Mouse (Mus musculus): ENCODE measurements around the gene Dimt1.
A peak's percentile ranks its signal among the peaks of the same experiment; 100 is the strongest.
"Not testable (repeated sequence)": the region's sequence is repeated elsewhere in the genome, so short reads cannot be mapped to it uniquely, and the experiment has no call there.

The Dimt1 gene

GRCm38 (mm10) chr13:106946594-106947540 lies at the start of gene Dimt1:
Dimt1 (plus strand) TSS chr13:106947127.
- DNase-seq (ENCODE audit: low spot score in 2 of 2): peak; percentile 87 to 92

DNA sequence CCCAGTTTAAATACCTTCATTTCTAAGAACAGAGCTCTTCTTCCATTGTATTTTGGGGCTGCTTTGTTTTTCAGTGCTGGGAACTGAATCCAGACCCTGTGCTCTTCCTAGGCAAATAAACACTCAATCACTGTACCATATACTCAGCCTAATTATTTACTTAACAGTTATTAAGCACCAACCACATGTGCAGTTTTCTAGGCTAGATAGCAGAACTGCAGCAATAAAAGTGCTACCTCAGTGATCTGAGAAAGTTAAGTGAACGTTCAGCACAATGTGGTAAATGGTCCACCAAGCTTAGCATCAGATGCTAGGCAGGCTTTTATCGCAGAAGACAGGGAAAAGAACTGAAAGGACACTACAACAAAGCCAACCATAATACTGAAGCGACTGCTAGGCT lies 42.3 kb upstream of the Dimt1 start:
- DNase-seq (ENCODE audit: low spot score in 2 of 2): no peak

DNA sequence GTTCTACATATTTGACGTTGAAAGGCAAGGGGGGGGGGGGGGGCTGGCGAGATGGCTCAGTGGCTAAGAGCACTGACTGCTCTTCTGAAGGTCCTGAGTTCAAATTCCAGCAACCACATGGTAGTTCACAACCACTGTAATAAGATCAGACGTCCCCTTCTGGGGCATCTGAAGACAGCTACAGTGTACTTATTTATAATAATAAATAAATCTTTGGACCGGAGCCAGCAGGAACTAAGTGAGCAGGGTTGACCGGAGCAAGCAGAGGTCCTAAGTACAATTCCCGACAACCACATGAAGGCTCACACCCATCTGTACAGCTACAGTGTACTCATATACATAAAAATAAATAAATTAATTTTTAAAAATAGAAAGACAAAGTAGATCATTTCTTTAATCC lies 41.8 kb upstream of the Dimt1 start:
- DNase-seq (ENCODE audit: low spot score in 2 of 2): not testable (repeated sequence)

- no peak for DNase-seq (ENCODE audit: low spot score in 2 of 2)
Measured at GRCm38 (mm10) chr13:106907273-106907672, 39.7 kb upstream of the Dimt1 start.

- no peak for DNase-seq (ENCODE audit: low spot score in 2 of 2)
Measured at GRCm38 (mm10) chr13:106910096-106910495, 36.8 kb upstream of the Dimt1 start.

GRCm38 (mm10) chr13:106913125-106913736 lies 33.7 kb upstream of the Dimt1 start:
- DNase-seq (ENCODE audit: low spot score in 2 of 2): no peak

- DNase-seq (ENCODE audit: low spot score in 2 of 2): no peak
Measured at GRCm38 (mm10) chr13:106918322-106919050, 28.4 kb upstream of the Dimt1 start.

GRCm38 (mm10) chr13:106925921-106926320 lies 21.0 kb upstream of the Dimt1 start:
- not testable (repeated sequence) for DNase-seq (ENCODE audit: low spot score in 2 of 2)

- no peak for DNase-seq (ENCODE audit: low spot score in 2 of 2)
Measured at GRCm38 (mm10) chr13:106928296-106928695, 18.6 kb upstream of the Dimt1 start.

GRCm38 (mm10) chr13:106929201-106929600 lies 17.7 kb upstream of the Dimt1 start:
- no peak for DNase-seq (ENCODE audit: low spot score in 2 of 2)

DNA sequence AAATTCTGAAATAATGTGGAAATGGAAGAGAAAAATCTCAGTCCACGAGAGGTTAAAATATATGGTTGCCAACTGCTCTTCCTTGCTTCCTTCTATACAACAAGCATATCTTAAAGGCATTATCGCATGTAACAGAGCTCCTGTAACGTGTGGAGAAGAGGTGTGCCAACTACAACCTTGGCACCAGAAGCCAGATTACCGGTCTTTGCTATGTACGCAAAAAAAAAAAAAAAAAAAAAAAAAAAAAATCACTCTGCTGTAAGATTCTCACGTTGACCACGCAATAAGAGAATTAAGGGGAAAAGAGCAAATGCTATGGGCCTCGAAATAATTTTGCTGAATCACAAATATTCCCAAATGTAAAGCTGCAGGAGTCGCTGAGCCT lies 11.1 kb upstream of the Dimt1 start:
- no peak for DNase-seq (ENCODE audit: low spot score in 2 of 2)

- DNase-seq (ENCODE audit: low spot score in 2 of 2): peak; percentile 86 to 91
Measured at GRCm38 (mm10) chr13:106936256-106937137, 10.4 kb upstream of the Dimt1 start, which contains the start of gene Ipo11. Ipo11 (minus strand) TSS chr13:106936958.

- DNase-seq (ENCODE audit: low spot score in 2 of 2): no peak
Measured at GRCm38 (mm10) chr13:106937138-106937472, 9.8 kb upstream of the Dimt1 start.

DNA sequence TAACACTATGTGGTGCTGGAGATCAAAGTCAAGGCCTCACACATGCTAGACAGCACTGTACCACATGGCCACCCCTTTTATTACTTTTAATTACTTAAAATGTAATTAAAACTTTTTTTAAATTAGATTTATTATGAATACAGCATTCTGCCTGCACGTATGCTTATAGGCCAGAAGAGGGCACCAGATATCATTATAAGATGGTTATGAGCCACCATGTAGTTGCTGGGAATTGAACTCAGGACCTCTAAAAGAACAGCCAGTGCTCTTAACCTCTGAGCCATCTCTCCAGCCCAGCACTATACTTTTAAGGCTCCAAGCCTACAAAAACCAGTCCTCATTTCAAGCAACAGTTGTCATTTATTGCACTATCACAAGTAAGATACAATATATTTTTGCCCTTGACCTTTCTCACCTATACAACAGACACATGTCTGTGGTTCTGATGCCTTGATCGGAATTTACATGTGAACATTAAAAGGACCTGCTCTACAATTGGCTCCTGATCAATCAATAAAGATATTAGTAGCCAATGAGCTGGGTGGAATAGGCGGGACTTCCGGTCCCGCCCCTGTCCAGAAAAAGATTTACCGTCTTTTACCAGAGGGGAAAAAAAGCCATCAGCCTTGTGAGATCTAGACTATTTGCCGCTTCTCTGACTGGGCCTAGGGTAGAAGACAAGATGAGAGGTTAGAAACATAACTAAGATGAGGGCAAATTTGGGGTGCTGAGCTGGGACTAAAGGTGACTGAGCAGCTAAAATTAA lies 5.5 kb upstream of the Dimt1 start:
- DNase-seq (ENCODE audit: low spot score in 2 of 2): no peak

- no peak for DNase-seq (ENCODE audit: low spot score in 2 of 2)
Measured at GRCm38 (mm10) chr13:106942721-106943120, 4.2 kb upstream of the Dimt1 start.

GRCm38 (mm10) chr13:106945518-106945917 lies 1.4 kb upstream of the Dimt1 start:
- no peak for DNase-seq (ENCODE audit: low spot score in 2 of 2)

GRCm38 (mm10) chr13:106947583-106947982 lies 656 bp downstream of the Dimt1 start:
- DNase-seq (ENCODE audit: low spot score in 2 of 2): no peak

DNA sequence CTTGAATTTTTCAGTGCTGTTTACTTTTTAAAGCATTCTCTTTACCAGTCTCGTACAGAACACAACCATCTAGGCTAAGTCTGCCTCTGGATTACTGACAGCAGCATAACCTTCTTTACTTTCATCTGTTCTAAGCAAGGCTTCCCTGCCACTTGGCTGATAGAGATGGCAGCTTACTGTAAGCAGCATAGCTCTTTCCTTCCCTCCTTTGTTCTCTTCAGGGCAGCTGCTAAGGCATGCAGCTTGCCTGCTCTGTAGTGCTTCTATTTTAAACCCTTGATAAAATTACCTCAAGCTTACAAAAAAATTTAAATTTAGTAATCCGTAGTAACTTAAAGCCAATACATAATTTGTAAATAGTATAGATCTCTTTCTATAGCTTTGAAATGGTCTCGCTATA lies 8.0 kb downstream of the Dimt1 start:
- DNase-seq (ENCODE audit: low spot score in 2 of 2): no peak

DNA sequence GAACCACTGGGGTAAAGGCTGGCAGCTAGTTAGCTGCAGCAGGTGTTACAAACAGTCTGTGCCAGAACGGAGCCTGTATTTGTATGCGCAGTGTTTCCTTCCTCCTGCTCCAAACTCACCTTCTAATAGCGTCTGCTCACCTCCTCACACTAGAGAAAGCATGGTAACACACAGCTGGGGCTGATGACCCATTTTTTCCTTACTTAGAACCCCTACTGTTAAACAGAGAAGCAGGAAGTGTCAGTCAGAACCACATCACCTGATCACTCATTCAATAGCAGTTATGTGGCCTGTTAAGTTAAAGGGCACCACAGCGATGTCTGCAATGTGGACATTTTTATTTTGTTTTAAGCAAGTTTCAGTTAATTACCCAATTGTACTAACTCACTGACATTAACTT lies 10.6 kb downstream of the Dimt1 start:
- DNase-seq (ENCODE audit: low spot score in 2 of 2): no peak

DNA sequence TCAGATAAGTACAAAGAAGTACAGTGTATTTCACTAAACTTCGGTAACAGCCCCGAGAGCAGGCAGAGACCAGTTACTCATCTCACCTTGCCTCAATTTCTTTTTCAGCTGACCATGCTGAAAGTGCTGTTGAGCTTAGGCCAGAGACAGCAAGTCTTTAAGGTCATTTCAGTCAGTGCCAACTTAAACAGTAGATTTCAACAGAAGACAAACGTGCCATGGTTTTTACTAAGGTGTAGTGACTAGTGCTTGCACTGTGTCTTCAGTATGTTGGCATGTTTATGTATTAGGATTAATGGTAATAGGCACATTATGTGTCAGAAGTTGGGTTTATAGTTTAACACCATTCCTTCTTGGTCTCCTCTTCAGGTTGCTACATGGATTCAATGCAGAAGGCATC lies 11.4 kb downstream of the Dimt1 start:
- DNase-seq (ENCODE audit: low spot score in 2 of 2): no peak

- DNase-seq (ENCODE audit: low spot score in 2 of 2): no peak
Measured at GRCm38 (mm10) chr13:106960557-106960956, 13.6 kb downstream of the Dimt1 start.
